Mouse (Mus musculus) left cerebral cortex, postnatal 14 days (tissue): ENCODE measurements around the gene Hormad1. TPM values are rescaled to one million over a fixed set of nuclear protein-coding genes. Genes with fewer than 3 reads are reported as not detected.

Experiments
- DNase-seq, 2 experiments: peaks; one replicate each; pipeline ENCODE4 v3.0.0; 2021 to 2022; ENCODE audit warnings: low spot score in 2 of 2, mixed read lengths in 1 of 2
- intact Hi-C: fragments of 180-260 bp; cut with DNase I; formaldehyde crosslinking; loops from one replicate; pipeline ENCODE4 v1.15.1; 2025
- total RNA-seq, 2 experiments: library from RNA; stranded (reverse); gene quantifications; 2 replicates each; pipeline ENCODE4 v1.2.3; 2021

Hormad1 gene
- total RNA-seq, 2 experiments from 2014 or later = not detected

DNA sequence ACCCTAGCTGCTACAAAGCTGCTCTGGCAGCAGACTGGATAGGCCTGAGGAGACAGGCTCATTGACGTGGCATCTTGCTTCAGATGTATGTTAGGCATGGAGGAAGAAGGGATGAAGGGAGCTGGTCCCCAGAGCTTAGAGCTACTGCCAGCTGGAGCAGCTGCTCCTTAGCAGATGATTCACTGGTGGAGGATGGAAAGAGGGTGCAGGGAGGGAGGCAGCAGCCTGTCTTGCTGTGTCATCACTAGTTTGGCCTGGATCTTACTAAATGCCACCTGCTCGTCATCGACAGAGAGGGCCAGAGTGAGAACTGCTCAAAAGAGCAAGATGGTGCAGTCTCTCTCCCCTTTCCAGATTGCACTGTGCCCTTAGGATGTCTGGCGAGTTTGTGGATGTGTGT, 70.3 kb downstream of the Hormad1 start:
- intact Hi-C loops = no loop called here
- peak; percentile 62 to 79 for DNase-seq

DNA sequence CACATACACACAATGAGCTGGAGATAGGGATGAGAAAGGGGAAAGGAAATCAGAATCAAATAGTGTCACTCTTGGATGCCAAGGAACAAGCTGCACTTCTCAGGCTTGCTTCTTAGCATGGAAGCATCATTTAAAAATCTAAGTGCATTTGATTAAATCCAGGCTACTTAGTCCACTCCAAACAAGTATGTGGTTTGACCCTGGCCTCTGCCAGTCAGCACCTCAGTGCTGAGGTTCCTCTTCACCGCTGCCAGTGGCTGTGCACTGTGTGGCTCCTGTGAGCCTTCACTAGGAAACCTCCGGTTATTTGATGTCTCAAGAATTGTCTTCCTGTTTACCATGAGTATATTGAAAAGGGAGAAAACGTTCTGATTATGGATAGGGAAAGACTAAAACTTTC, 71.4 kb downstream of the Hormad1 start:
- DNase-seq = no peak
- intact Hi-C loops = no loop called here

GRCm38 (mm10) chr3:95631304-95631703, 71.8 kb downstream of the Hormad1 start:
- intact Hi-C loops = no loop called here

GRCm38 (mm10) chr3:95632648-95633588, 73.4 kb downstream of the Hormad1 start:
- no peak for DNase-seq
- intact Hi-C loops = no loop called here

More at GRCm38 (mm10) chr3:95631304-95631703, 71.8 kb downstream of the Hormad1 start:
- no peak for DNase-seq

GRCm38 (mm10) chr3:95635636-95636035, 76.2 kb downstream of the Hormad1 start:
- no peak for DNase-seq
- intact Hi-C loops = no loop called here

DNA sequence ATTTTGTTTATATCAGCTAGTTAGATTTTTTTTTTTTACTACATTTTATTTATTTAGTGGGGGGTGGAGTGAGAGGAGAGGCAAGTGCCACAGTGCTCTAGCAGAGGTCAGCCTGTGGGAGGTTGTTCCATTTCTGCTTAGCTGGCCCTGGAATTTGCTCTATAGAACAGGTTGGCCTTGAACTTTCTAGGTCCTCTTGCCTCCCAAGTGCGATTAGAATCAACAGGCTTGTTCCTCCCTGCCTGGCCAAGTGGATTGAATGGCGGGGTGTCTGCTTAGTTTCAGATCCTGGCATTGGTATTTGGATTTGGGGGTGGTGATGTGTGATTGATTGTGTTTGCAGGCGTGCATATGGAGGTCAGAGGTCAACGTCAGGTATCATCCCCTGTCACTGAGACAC, 76.6 kb downstream of the Hormad1 start:
- no peak for DNase-seq
- intact Hi-C loops = no loop called here

Other genes with a start within 250 kb of the Hormad1 start
- gene Cers2, start 244.9 kb upstream of the Hormad1 start, total RNA-seq = 10 to 100 TPM; 39.1 to 46.8 TPM
- gene Setdb1, start 202.5 kb upstream of the Hormad1 start, total RNA-seq = 10 to 100 TPM; 38.1 to 41.5 TPM
- gene 4930558C23Rik, start 156.8 kb upstream of the Hormad1 start, total RNA-seq = not detected
- 10 to 100 TPM; 32.2 to 36.2 TPM for gene Arnt, start 125.3 kb upstream of the Hormad1 start, total RNA-seq
- 10 to 100 TPM; 15.1 to 18.0 TPM for gene Ctsk, start 60.4 kb upstream of the Hormad1 start, total RNA-seq
- 10 to 100 TPM; 29.6 to 31.3 TPM for gene Ctss, start 32.9 kb upstream of the Hormad1 start, total RNA-seq
- gene Golph3l, start 29.3 kb downstream of the Hormad1 start, total RNA-seq = 10 to 100 TPM; 15.8 to 21.1 TPM
- gene Ensa, start 65.3 kb downstream of the Hormad1 start, total RNA-seq = 100 to 1,000 TPM; 332 to 337 TPM
- 10 to 100 TPM; 58.6 to 69.2 TPM for gene Mcl1, start 99.1 kb downstream of the Hormad1 start, total RNA-seq
- 1 to 10 TPM; 2.0 TPM for gene Adamtsl4, start 128.2 kb downstream of the Hormad1 start, total RNA-seq
- gene Ecm1, start 179.9 kb downstream of the Hormad1 start, total RNA-seq = 10 to 100 TPM; 11.4 to 13.2 TPM
- gene Tars2, start 200.5 kb downstream of the Hormad1 start, total RNA-seq = 10 to 100 TPM; 37.3 to 40.8 TPM